Mouse (Mus musculus) liver, embryonic 14 days (tissue): ENCODE data around the gene Ogfrl1. TPM values are rescaled to one million over a fixed set of nuclear protein-coding genes. Genes with fewer than 3 reads are reported as not detected.

Experiments
- polyA plus RNA-seq: library from polyadenylated mRNA; depleted of rRNA; stranded (reverse); fragments of >200 nt; gene quantifications from 2 replicates; pipeline ENCODE4 v1.2.3, GENCODE M21; 2012; rRNA removed

Ogfrl1 gene
- polyA plus RNA-seq: 7.2 and 8.2 TPM in 2 replicates

GRCm38 (mm10) chr1:23397623-23398022 is at the start of gene Ogfrl1:
Gene Ogfrl1 (minus strand): TSS chr1:23397772.

